Mouse (Mus musculus) spleen, postnatal 14 days (tissue): ENCODE measurements around the gene Ube2c.
A peak's percentile ranks its signal among the peaks of the same experiment; 100 is the strongest.

ENCODE experiments used
- DNase-seq, 2 experiments: peaks; one replicate each; pipeline ENCODE4 v3.0.0; 2021 to 2022; ENCODE audit warnings: low spot score in 2 of 2

Ube2c gene

DNA sequence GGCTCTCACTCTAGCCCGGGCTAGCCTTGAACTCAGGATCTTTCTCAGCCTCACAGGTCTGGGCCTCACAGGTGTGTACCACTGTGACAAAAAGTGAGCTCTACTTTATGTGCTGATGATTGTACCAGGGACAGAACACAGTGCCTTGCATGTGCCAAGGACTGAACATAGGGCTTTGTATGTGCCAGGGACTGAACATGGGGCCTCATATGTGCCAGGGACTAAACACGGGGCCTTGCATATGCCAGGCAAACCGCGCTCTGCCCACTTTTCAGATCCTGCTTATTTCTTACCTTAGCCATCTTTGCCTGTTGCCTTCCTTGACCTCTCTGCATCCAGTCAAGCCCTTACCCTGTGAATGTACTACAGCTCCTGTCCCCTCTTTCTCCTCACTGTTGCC is 7.7 kb upstream of the Ube2c start:
- no peak for DNase-seq

GRCm38 (mm10) chr2:164762593-164762992 is 7.1 kb upstream of the Ube2c start:
- DNase-seq = no peak

GRCm38 (mm10) chr2:164765841-164766240 is 3.9 kb upstream of the Ube2c start:
- no peak for DNase-seq

GRCm38 (mm10) chr2:164767812-164768540 is 1.7 kb upstream of the Ube2c start:
- DNase-seq = no peak

GRCm38 (mm10) chr2:164770279-164770678 is 581 bp downstream of the Ube2c start:
- no peak for DNase-seq

DNA sequence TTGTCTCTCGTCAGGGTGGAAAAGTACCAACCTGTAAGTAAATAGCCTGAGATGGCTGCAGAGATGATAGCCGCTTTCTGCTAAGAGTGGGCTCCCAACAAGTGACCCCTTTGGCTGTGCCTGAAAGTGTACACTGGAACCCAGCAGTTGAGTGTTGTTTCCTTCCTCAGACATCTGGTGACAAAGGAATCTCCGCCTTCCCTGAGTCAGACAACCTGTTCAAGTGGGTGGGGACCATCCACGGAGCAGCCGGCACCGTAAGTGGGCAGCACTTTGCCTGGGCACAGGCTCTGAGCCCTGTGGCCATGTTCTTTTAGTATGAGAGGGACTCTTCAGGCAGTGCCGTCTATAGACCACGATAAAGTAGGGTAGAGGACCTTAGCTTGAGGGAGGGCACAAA is 1.4 kb downstream of the Ube2c start:
- no peak for DNase-seq

DNA sequence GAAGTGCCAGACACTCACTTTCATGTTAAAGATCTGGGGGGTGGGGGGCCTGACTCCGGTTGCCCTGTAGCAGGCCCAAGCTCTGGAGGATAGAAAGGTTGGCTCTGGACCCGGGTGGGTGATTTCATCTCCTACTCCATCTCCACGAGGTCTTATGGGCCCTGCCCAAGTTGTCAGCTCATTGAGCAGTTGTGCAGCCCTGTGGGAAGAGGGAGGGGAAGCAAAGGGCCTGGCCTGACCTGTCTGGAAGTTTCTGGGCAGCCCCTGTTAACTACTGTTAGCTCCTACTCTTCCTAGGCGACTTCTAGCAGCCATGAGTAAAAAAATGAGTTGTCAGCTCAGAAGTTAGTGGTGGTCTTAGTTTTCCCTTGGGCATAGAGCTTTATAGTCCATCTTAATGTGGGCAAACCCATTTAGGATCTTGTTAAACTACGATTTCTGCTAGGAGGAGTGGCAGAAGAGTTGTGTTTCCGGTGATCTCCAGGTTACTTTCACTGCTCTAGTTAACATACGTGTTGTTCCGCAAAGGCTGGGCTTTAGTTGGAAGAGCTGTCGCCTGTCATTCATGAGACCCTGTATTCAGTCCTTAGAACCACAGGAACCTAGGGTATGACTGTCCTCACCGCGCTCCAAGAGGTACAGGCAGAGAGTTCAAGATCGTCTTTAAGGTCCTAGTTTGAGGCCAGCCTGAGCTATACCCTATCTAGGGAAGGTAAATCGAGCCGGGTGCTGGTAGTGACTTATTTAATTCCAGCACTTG is 3.7 kb downstream of the Ube2c start:
- DNase-seq = no peak

DNA sequence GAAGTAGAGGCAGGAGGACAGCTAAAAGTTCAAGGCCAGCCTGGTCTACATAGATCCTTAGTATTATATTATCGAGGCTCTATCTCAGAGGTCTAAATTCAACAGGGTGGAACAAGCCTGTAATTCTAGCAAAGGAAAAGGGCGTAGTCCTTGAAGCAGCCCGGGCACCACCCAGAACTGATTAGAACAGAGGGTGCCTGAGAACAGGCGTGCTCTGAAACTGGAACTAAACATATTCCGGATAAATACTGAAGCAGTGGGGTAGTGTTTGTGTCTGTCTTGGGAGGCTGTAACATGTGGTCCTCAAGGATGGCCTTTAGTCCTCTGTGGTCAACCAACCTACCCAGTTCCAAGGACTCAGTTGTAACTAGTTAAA is 4.3 kb downstream of the Ube2c start:
- DNase-seq = no peak

DNA sequence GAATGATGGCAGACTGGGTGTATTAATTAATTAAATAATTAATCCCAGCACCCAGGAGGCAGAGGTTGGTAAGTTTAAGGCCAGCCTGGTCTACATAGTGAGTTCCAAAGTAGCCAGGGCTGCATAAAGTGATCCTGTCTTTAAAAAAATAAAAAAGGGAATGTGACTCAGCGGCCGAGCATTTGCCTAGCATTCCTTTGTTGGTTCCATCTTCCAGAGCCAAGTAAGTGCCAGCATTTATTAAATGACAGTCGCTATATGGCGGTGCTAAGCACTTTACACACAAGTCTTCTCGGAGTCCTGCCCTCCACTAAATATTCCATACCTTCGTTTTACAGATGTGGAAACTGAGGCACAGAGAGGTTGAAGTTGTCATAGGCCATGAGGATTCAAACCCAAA is 6.4 kb downstream of the Ube2c start:
- DNase-seq = no peak

- DNase-seq = no peak
Measured at GRCm38 (mm10) chr2:164776801-164777200, 7.1 kb downstream of the Ube2c start.

- no peak for DNase-seq
Measured at GRCm38 (mm10) chr2:164777246-164778014, 7.7 kb downstream of the Ube2c start.

DNA sequence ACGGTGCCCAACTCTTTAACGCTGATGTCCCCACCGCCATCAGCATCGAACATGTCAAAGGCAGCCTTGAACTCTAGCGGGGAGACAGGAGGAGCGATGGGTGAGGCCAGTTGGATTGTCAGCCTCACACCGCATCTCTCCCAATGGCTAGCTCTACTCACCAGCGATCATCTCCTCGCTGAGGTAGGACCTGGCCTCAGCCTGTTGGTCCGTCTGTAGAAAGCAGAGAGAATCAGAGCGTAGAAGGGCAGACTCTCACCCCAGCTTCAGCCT is 8.3 kb downstream of the Ube2c start:
- DNase-seq = no peak

DNA sequence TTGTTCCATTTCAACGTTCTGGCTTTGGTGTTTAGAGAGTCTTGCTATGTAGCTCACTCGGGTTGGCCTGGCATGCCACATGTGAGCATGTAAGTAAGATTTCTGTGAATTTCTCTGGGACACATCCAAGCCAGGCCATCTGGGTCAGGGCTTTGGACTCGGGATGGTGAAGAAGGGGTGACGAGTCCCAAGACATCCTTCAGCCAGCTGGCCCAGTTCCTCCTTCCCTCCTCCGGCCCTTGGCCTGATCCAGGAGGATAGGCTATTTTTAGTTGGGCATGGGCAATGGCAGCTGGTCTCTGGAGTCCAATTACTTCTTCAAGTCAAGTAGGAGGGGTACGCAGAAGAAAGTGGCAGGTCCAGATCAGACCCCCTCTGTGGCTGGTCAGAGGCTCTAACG is 9.1 kb downstream of the Ube2c start:
- DNase-seq = no peak

DNA sequence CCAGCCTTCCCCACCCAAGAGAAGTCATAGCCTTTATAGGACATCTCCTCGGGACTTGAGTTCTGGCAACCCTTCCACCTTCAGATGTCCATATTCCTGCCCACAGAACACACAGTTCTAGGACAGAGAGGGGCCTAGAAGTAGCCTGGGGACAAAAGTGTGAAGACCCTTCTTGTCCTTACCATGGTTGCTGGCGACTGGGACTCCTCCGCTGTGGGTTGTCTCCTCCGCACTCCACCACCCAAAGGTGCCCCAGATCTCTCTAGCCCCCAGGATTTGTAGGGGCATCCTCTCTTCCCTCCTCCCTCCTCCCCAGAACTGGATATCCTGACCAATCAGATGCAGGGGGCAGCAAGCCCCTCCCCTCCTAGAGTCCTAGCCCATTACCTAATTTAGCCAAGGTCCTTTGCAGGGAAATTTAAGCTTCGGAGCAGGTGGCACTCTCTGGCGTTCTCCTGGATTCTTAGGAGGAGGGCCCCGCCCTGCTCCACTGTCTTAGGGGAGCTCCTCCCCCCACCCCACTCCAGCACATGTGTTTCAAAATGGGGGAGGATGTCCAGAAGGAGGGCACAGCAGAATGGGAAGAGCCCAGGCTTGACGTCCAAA is 9.9 kb downstream of the Ube2c start, which contains the start of gene Tnnc2:
Gene Tnnc2, minus strand, starts transcription at position 487 of the 606 bp plus-strand sequence.
- no peak for DNase-seq

GRCm38 (mm10) chr2:164781876-164782275 is 12.2 kb downstream of the Ube2c start:
- no peak for DNase-seq

DNA sequence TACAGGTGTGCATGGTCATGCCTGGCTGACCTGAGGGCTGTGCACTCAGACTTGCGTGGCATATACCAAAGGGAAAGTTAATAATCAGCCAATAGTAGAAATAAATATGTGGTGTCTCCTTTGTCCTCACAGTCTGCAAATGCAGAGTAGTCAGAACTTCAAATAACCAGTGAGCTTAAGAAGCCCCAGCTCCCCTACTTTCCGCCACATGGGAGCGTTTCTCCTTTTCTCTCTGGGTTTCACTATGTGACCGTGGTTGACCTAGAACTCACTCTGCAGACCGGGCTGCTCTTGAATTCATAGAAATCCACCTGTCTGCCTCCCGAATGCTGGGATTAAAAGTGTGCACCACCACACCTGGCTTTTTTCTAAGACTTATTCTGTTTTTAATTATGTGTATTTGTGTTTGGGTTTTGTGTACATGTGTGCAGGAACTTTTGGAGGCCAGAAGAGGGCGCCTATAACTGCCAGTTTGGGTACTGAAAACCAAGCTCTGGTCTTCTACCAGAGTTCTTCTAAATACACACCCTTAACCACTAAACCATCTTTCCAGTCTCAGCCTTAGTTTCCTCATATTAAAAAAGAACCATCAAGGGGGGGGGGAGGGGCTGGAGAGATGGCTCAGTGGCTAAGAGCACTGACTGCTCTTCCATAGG is 14.4 kb downstream of the Ube2c start:
- DNase-seq = no peak

DNA sequence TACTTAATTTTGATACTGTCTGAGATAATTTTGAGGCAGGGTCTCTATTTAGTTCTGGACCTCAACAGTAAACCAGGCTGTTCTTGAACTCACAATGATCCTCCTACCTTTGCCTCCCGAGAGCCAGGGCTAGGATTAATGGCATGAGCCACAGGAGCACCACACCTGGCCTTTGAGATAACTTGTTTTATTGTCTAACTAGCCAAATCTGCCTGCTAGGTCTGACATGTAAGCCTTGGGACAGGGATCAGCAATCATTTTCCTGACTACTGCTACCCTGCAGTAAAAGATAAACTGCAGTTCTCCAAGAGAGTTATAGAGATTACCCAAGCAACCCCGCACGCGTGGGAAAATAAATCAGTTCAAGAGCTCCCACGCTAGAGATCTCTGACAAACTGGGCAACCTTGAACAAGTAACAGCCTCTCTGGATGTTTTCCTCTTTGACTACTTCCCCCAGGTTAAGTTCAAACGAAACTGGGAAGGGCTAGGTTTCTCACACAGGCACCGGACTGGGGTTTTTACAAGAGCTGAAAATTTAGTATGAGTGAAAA is 15.2 kb downstream of the Ube2c start:
- no peak for DNase-seq

DNA sequence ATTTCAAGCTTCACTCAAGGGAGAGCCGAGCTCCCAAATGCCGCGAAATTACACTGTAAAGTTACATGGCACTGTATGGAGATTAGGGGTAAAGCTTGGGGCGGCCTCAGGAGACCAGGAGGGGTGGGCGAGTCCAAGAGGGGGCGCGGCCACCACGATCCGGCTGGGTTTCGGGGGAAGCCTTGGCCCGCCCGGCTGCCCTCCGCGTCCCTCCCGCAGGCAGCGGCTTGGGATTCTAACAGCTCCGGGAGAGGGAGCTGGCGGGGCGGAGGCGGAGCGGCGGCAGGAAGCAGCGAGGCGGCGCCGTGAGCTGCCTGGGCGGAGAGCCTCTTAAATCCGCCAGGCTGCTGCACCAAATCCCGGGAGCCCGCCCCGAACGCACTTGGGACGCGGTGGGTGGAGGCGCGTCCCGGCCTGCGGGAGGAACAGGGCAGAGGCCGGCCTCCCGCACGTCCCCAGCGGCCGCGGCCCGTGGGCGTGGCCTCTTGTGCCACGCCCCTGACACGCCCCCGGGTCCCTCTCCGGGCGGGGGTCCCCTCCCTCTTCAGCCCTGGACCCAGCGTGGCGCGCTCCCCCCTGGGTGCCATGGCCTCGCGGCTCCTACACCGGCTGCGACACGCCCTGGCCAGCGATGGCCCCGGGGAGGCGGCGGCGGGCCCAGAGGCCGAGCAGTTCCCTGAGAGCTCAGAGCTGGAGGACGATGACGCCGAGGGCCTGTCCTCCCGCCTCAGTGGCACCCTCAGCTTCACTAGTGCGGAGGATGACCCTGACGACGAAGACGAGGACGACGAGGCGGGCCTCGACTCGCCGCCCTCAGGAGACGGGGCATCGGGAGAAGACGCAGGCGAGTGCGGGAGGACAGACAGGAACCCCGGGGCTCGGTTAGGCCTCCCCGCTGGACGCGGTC is 16.0 kb downstream of the Ube2c start, which contains the start of gene Snx21:
Gene Snx21, plus strand, starts transcription at position 343 of the 907 bp plus-strand sequence.
- peak; percentile 43 to 45 for DNase-seq

DNA sequence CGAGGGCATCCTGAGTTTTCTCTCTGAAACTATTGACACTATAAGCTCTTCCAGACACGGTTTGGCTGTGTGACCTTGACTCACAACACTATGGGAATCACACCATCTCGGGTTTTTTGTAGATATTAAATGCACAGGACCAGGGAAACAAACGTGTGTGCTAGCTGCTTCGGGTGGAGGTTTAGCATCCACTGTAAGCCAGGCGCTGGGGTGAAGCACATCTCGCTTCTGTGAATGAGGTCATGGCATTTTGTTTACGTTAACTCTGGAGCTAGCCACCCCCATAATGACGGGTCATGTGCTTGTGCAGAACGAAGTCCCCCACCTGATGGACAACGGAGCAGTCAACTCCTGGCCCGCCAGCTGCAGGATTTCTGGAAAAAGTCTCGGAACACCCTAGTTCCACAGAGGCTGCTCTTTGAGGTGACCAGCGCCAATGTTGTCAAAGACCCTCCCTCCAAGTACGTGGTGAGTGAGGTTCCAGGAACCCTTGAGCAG is 16.7 kb downstream of the Ube2c start:
- no peak for DNase-seq

- no peak for DNase-seq
Measured at GRCm38 (mm10) chr2:164787032-164787431, 17.3 kb downstream of the Ube2c start.
